In the genomic region with DNA sequence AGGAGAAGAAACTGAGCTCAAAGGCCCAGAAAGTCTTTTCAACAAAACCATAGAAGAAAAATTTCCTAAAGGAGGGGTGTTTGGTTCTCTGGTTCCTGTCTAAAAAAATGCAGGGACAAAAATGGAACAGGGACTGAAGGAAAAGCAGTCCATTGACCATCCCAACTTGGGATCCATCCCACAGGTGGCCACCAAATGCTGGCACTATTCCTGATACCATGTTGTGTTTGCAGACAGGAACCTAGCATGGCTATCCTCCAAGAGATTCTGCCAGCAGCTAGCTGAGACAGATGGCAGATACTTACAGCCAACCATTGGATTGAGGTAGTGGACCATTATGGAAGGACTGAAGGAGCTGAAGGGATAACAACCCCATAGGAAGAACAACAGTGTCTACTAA, we compare ENCODE assay signal across 20 mouse cellular contexts.
DNase-seq lines count a peak whose midpoint lies in the region; ATAC-seq lines count a peak whose summit lies in the region.
"Had no signal": no experiment of that assay in that cellular context is flagged by ENCODE, and none has a peak within 500 bp of the region (broad histone marks: within the 10 kb centered on the region; RNA-seq: fewer than 3 reads in every experiment).

No protein-coding gene starts in this region.

- no peak for ATAC-seq in cerebellum, adult (ENCODE audit: insufficient number of reproducible peaks, low FRiP score, low TSS enrichment)
- ATAC-seq: activated CD4-positive, CD25-positive, alpha-beta regulatory T cell, adult 4 months; forebrain, embryonic 13.5 days; forebrain, embryonic 16.5 days; intestine, embryonic 15.5 days had no signal

- peak; percentile 3 for DNase-seq in cerebellum, adult 11-12 months
- peak; percentile 75 for DNase-seq in heart, adult 11 months
- DNase-seq in heart, adult 8-10 months (ENCODE audit: low spot score) = no peak
- DNase-seq in cerebellum, adult 9-10 months = peak; percentile 3
- peak; percentile 89 to 92 for DNase-seq in cerebellum, postnatal 14 days
- no peak for DNase-seq in adrenal gland, adult 2 months
- DNase-seq in kidney, postnatal 14 days = no peak
- DNase-seq: adrenal gland, postnatal 10 days; adrenal gland, postnatal 36 days; gastrocnemius, postnatal 10 days; gastrocnemius, postnatal 36 days; heart, postnatal 10 days; heart, postnatal 36 days; kidney, adult 11 months; kidney, adult 8-10 months had no signal

Comparison
In these comparisons a context has a peak if more than half of its experiments do, and no peak if none do; other contexts are left out.
1. DNase-seq: peak in cerebellum, adult 11-12 months (single experiment), heart, adult 11 months (single experiment), cerebellum, adult 9-10 months (single experiment) and cerebellum, postnatal 14 days (2 of 2); none in heart, adult 8-10 months (single experiment), adrenal gland, adult 2 months (single experiment) and kidney, postnatal 14 days (single experiment).